Mouse (Mus musculus): ENCODE measurements around the gene Gm17606. TPM values are rescaled to one million over a fixed set of nuclear protein-coding genes. Genes with fewer than 3 reads are reported as not detected.

Gm17606 gene
- polyA plus RNA-seq, 2 experiments: not detected

DNA sequence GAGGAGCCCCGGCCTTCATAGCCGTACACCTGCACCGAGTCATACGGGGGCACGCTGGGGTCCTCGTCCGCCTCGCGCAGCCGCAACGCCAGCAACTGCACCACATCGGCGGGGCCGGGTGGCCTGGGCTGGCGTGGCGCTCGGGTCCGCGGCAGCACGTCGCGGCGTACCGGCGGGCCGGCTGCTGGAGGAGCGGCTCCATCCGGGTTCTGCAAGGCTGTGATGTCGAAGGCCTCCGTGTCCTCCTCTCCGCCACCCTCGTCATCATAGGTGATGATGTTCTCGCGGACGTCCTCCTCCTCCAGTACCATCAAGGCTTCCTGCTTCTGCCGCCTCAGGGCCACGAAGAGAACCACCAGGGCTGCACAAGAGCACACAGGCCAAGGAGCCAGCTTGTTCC is 8.5 kb upstream of the Gm17606 start:
- Histone ChIP-seq H3K4me2 (ENCODE audit: low read depth) (no peak overlapping the region), H3K36me3 (replicated peaks; ENCODE audit: control insufficient read depth, insufficient read depth, low read depth) (no peaks in the 10 kb centered on the region), H3K27me3 (ENCODE audit: control insufficient read depth, insufficient read depth, low read length) (no peaks in the 10 kb centered on the region), H3K27ac (no peak overlapping the region), H3K4me1 (replicated peaks; ENCODE audit: control insufficient read depth in 2 of 2, insufficient read depth in 2 of 2, low read length in 1 of 2) (no peaks in the 10 kb centered on the region), H3K9ac (replicated peaks) (no peak overlapping the region), H3K4me3 (ENCODE audit: insufficient read depth in 1 of 2, low read depth in 2 of 2, low read length in 2 of 2) (no peak overlapping the region), H3K9me3 (ENCODE audit: control insufficient read depth, low read length) (no peaks in the 10 kb centered on the region)
- 88% methylated on average over 37 of the region's 37 CpGs for WGBS (ENCODE audit: insufficient replicate concordance)
- TF ChIP-seq CTCF (IDR thresholded peaks at IDR 0.05; ENCODE audit: low read depth) (no peak), EP300 (IDR thresholded peaks at IDR 0.05; ENCODE audit: low read depth) (no peak)
- ATAC-seq (ENCODE audit: insufficient read depth) (no peak), DNase-seq (ENCODE audit: low read depth in 3 of 3, low spot score in 3 of 3) (no peak)

- WGBS (ENCODE audit: insufficient replicate concordance): 62% methylated on average over 4 of the region's 4 CpGs
- H3K9me3 ChIP-seq (ENCODE audit: control insufficient read depth, low read length): no peaks in the 10 kb centered on the region
- H3K4me2 ChIP-seq (ENCODE audit: low read depth): no peak overlapping the region
- ATAC-seq (ENCODE audit: insufficient read depth): no peak
- H3K36me3 ChIP-seq (replicated peaks; ENCODE audit: control insufficient read depth, insufficient read depth, low read depth): no peaks in the 10 kb centered on the region
- H3K4me1 ChIP-seq (replicated peaks; ENCODE audit: control insufficient read depth in 2 of 2, insufficient read depth in 2 of 2, low read length in 1 of 2): no peaks in the 10 kb centered on the region
- H3K9ac ChIP-seq (replicated peaks): no peak overlapping the region
- DNase-seq (ENCODE audit: low read depth in 3 of 3, low spot score in 3 of 3): no peak
- TF ChIP-seq CTCF (IDR thresholded peaks at IDR 0.05; ENCODE audit: low read depth) (peak; percentile 39), EP300 (IDR thresholded peaks at IDR 0.05; ENCODE audit: low read depth) (no peak)
- H3K27ac ChIP-seq: no peak overlapping the region
- H3K27me3 ChIP-seq (ENCODE audit: control insufficient read depth, insufficient read depth, low read length): no peaks in the 10 kb centered on the region
- H3K4me3 ChIP-seq (ENCODE audit: insufficient read depth in 1 of 2, low read depth in 2 of 2, low read length in 2 of 2): no peak overlapping the region
These were observed 6.6 kb upstream of the Gm17606 start for GRCm38 (mm10) chr14:54634182-54634581.

DNA sequence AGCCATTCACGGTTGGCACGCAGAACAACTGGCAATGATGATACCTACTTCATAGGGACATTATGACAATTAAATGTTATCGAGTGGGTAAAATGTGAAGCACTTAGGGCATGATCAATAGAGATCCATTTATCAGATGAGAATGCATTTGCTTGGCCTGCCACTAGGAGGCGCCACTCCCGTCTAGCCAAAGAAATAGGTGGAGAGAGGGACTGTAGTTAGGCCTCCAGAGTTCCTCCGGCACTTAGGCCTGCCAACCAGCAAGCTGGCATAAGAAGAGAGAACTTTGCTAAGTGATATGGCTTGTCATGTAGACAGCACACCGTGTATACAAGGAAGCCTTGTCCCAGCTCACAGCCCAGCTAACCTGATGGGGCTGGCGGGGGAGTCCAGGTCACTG is 3.8 kb upstream of the Gm17606 start:
- TF ChIP-seq EP300 (IDR thresholded peaks at IDR 0.05; ENCODE audit: low read depth): no peak
- peak; percentile 94 for TF ChIP-seq CTCF (IDR thresholded peaks at IDR 0.05; ENCODE audit: low read depth)
- 42% methylated on average over 8 of the region's 8 CpGs for WGBS (ENCODE audit: insufficient replicate concordance)
- Histone ChIP-seq H3K9me3 (ENCODE audit: control insufficient read depth, low read length) (no peaks in the 10 kb centered on the region), H3K4me3 (ENCODE audit: insufficient read depth in 1 of 2, low read depth in 2 of 2, low read length in 2 of 2) (no peak overlapping the region), H3K27ac (no peak overlapping the region), H3K27me3 (ENCODE audit: control insufficient read depth, insufficient read depth, low read length) (peaks cover 3% of the 10 kb centered on the region; the same call in 1 of the 2 replicates), H3K36me3 (replicated peaks; ENCODE audit: control insufficient read depth, insufficient read depth, low read depth) (no peaks in the 10 kb centered on the region), H3K4me2 (ENCODE audit: low read depth) (no peak overlapping the region), H3K4me1 (replicated peaks; ENCODE audit: control insufficient read depth in 2 of 2, insufficient read depth in 2 of 2, low read length in 1 of 2) (no peaks in the 10 kb centered on the region), H3K9ac (replicated peaks) (no peak overlapping the region)
- DNase-seq (ENCODE audit: low read depth in 3 of 3, low spot score in 3 of 3) (no peak), ATAC-seq (ENCODE audit: insufficient read depth) (no peak)

DNA sequence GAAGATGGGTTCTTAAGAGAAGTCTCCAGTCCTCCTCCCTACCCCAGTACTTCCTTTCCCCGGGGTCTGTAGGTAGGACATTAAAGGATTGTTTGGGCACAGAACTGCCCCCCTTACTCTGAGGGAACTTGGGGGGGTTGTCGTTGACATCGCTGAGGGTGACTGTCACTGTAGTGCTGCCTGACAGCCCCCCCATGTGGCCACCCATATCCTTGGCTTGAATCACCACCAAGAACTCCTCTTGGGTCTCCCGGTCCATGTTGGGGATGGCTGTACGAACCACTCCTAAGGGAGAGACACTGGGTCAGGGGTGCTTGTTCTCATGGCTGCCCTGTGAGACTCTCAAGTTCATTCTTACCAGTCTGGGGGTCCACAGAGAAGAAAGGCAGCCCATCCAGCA is 2.5 kb upstream of the Gm17606 start:
- H3K27ac ChIP-seq: no peak overlapping the region
- ATAC-seq (ENCODE audit: insufficient read depth) (no peak), DNase-seq (ENCODE audit: low read depth in 3 of 3, low spot score in 3 of 3) (no peak)
- no peak overlapping the region for H3K9ac ChIP-seq (replicated peaks)
- TF ChIP-seq EP300 (IDR thresholded peaks at IDR 0.05; ENCODE audit: low read depth): no peak
- TF ChIP-seq CTCF (IDR thresholded peaks at IDR 0.05; ENCODE audit: low read depth): no peak
- H3K27me3 ChIP-seq (ENCODE audit: control insufficient read depth, insufficient read depth, low read length): peaks cover 3% of the 10 kb centered on the region; the same call in 1 of the 2 replicates
- no peaks in the 10 kb centered on the region for H3K4me1 ChIP-seq (replicated peaks; ENCODE audit: control insufficient read depth in 2 of 2, insufficient read depth in 2 of 2, low read length in 1 of 2)
- 59% methylated on average over 5 of the region's 5 CpGs for WGBS (ENCODE audit: insufficient replicate concordance)
- H3K9me3 ChIP-seq (ENCODE audit: control insufficient read depth, low read length): no peaks in the 10 kb centered on the region
- no peak overlapping the region for H3K4me3 ChIP-seq (ENCODE audit: insufficient read depth in 1 of 2, low read depth in 2 of 2, low read length in 2 of 2)
- peaks cover 11% of the 10 kb centered on the region for H3K36me3 ChIP-seq (replicated peaks; ENCODE audit: control insufficient read depth, insufficient read depth, low read depth)
- H3K4me2 ChIP-seq (ENCODE audit: low read depth): no peak overlapping the region

DNA sequence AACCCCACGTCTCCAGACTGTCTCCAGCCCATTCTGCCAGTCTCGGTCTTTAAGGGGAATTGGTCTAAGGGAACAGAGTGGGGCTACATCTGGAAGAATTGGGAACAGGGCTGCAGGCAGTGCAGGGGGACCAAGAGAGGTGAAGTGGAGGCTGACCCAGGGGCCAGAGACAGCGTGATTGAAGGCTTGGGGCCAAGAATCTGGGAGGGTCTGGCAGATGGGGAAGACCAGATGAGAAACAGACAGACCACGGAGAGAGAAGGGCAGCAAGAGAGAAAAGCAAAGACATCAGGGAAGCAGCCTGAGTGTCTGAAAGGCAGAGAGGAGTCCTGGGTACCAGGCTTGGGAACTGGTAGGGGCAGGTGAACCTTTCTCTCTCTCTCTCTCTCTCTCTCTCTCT is 631 bp upstream of the Gm17606 start:
- no peak for DNase-seq (ENCODE audit: low read depth in 3 of 3, low spot score in 3 of 3)
- H3K9ac ChIP-seq (replicated peaks): no peak overlapping the region
- H3K9me3 ChIP-seq (ENCODE audit: control insufficient read depth, low read length): no peaks in the 10 kb centered on the region
- WGBS (ENCODE audit: insufficient replicate concordance): 49% methylated on average over 4 of the region's 4 CpGs
- TF ChIP-seq CTCF (IDR thresholded peaks at IDR 0.05; ENCODE audit: low read depth) (no peak), EP300 (IDR thresholded peaks at IDR 0.05; ENCODE audit: low read depth) (no peak)
- no peaks in the 10 kb centered on the region for H3K4me1 ChIP-seq (replicated peaks; ENCODE audit: control insufficient read depth in 2 of 2, insufficient read depth in 2 of 2, low read length in 1 of 2)
- H3K4me3 ChIP-seq (ENCODE audit: insufficient read depth in 1 of 2, low read depth in 2 of 2, low read length in 2 of 2): no peak overlapping the region
- H3K36me3 ChIP-seq (replicated peaks; ENCODE audit: control insufficient read depth, insufficient read depth, low read depth): peaks cover 30% of the 10 kb centered on the region
- peaks cover 3% of the 10 kb centered on the region; the same call in 1 of the 2 replicates for H3K27me3 ChIP-seq (ENCODE audit: control insufficient read depth, insufficient read depth, low read length)
- no peak overlapping the region for H3K27ac ChIP-seq
- ATAC-seq (ENCODE audit: insufficient read depth): no peak
- no peak overlapping the region for H3K4me2 ChIP-seq (ENCODE audit: low read depth)

Measured in liver, embryonic 14.5 days (tissue).